Mouse (Mus musculus) E14TG2a.4 (cell line): ENCODE measurements around the gene Sec24b.

ENCODE experiments used
- CTCF ChIP-seq: conservative IDR thresholded peaks from 2 replicates; pipeline ENCODE4 v1.5.1; 2014; ENCODE audit warnings: low read length
- NANOG ChIP-seq: IDR thresholded peaks from 2 replicates; pipeline ENCODE4 v1.6.1; 2014; ENCODE audit warnings: borderline replicate concordance, low read length, mixed read lengths
- POU5F1 ChIP-seq: IDR thresholded peaks from 2 replicates; pipeline ENCODE4 v1.6.1; 2014; ENCODE audit warnings: low read length, borderline replicate concordance

GRCm38 (mm10) chr3:130080666-130081065 is 19.3 kb upstream of the Sec24b start:
- no peak for TF ChIP-seq CTCF
- no peak for TF ChIP-seq POU5F1
- TF ChIP-seq NANOG: no peak
